15 mouse cellular contexts compared by ENCODE assay signal in genomic region chr4:134417111-134417510, GRCm38 (mm10). TPM values are rescaled to one million over a fixed set of nuclear protein-coding genes. Genes with fewer than 3 reads are reported as not detected.
DNase-seq lines count a peak whose midpoint lies in the region; ATAC-seq and TF ChIP-seq lines count a peak whose summit lies in the region.
"Had no signal": no experiment of that assay in that cellular context is flagged by ENCODE, and none has a peak within 500 bp of the region (broad histone marks: within the 10 kb centered on the region; RNA-seq: fewer than 3 reads in every experiment).

No protein-coding gene starts in this region.

- H3K27me3 ChIP-seq in heart, embryonic 15.5 days: no peaks in the 10 kb centered on the region
- peaks cover 11% of the 10 kb centered on the region; the same call in 1 of the 2 replicates for H3K27me3 ChIP-seq in E14TG2a.4 (ENCODE audit: insufficient read depth, low read length)
- no peaks in the 10 kb centered on the region for H3K27me3 ChIP-seq in hindbrain, embryonic 14.5 days (ENCODE audit: control insufficient read depth, insufficient read depth, low read length)
- H3K27me3 ChIP-seq: forebrain, embryonic 15.5 days; limb, embryonic 15.5 days; megakaryocyte, embryonic 14.5 days; Patski had no signal

- no peak for ATAC-seq in heart, embryonic 15.5 days (replicated peaks; ENCODE audit: insufficient number of reproducible peaks, insufficient read depth, low FRiP score, low read depth)
- ATAC-seq in hindbrain, embryonic 14.5 days (ENCODE audit: low FRiP score): no peak
- ATAC-seq: forebrain, embryonic 15.5 days; Patski had no signal

- no peak for DNase-seq in heart, adult 18-20 months
- DNase-seq in ES-E14 (ENCODE audit: low read depth, low spot score): no peak
- DNase-seq in hindbrain, embryonic 14.5 days (ENCODE audit: low spot score): no peak
- DNase-seq in right cerebral cortex, postnatal 14 days: no peak
- DNase-seq in urinary bladder, adult 18-20 months (ENCODE audit: low spot score in 2 of 2): no peak
- no peak for DNase-seq in Muller cell, postnatal 12 days (ENCODE audit: inconsistent ontology term)
- DNase-seq: cerebellum, postnatal 36 days; gastrocnemius, postnatal 36 days; lung, embryonic 14.5 days had no signal

- peak overlapping the region; percentile 11; the same call in 1 of the 2 replicates for H3K9ac ChIP-seq in heart, embryonic 15.5 days
- H3K9ac ChIP-seq in ES-E14 (ENCODE audit: insufficient read depth, low read depth, low read length, poor library complexity, severe bottlenecking): no peak overlapping the region
- 0 out of 2 replicates have a peak overlapping the region, but pooled peaks have one; percentile 11 for H3K9ac ChIP-seq in hindbrain, embryonic 14.5 days
- H3K9ac ChIP-seq: forebrain, embryonic 15.5 days; limb, embryonic 15.5 days; lung, embryonic 14.5 days had no signal

- WGBS in heart, embryonic 15.5 days: 60% methylated on average over 7 of the region's 7 CpGs
- 73% methylated on average over 7 of the region's 7 CpGs for WGBS in hindbrain, embryonic 14.5 days

- H3K4me3 ChIP-seq in heart, embryonic 15.5 days: no peak overlapping the region
- H3K4me3 ChIP-seq in E14TG2a.4 (replicated peaks; ENCODE audit: low read length) (peak overlapping the region; percentile 48; the same call in 1 of the 2 replicates), ES-E14 (ENCODE audit: insufficient read depth in 1 of 2, low read depth in 1 of 2, low read length in 2 of 2, poor library complexity in 1 of 2, severe bottlenecking in 1 of 2) (no peak overlapping the region)
- no peak overlapping the region for H3K4me3 ChIP-seq in hindbrain, embryonic 14.5 days (replicated peaks; ENCODE audit: low read length)
- H3K4me3 ChIP-seq: forebrain, embryonic 15.5 days; limb, embryonic 15.5 days had no signal

- H3K36me3 ChIP-seq in heart, embryonic 15.5 days: peaks cover 14% of the 10 kb centered on the region
- H3K36me3 ChIP-seq in E14TG2a.4 (ENCODE audit: insufficient read depth, low read length) (peaks cover 18% of the 10 kb centered on the region), ES-E14 (ENCODE audit: control insufficient read depth, insufficient read depth, low read length, poor library complexity, severe bottlenecking) (no peaks in the 10 kb centered on the region)
- peaks cover 11% of the 10 kb centered on the region; the same call in 1 of the 2 replicates for H3K36me3 ChIP-seq in hindbrain, embryonic 14.5 days (replicated peaks; ENCODE audit: control insufficient read depth, insufficient read depth)

- H3K27ac ChIP-seq in heart, embryonic 15.5 days: peak overlapping the region; percentile 50; the same call in 1 of the 2 replicates
- H3K27ac ChIP-seq in ES-E14 (ENCODE audit: insufficient read depth, low read depth, low read length, poor library complexity, severe bottlenecking): no peak overlapping the region
- peak overlapping the region; percentile 26; the same call in 1 of the 2 replicates for H3K27ac ChIP-seq in hindbrain, embryonic 14.5 days
- H3K27ac ChIP-seq: forebrain, embryonic 15.5 days; limb, embryonic 15.5 days had no signal

- in situ Hi-C loops in ES-E14 (cut with MboI; ENCODE audit: low sequenced_read_pairs in 2 of 2, unreplicated experiment in 2 of 2): no loop called here

- H3K4me1 ChIP-seq in heart, embryonic 15.5 days (replicated peaks): peaks cover 12% of the 10 kb centered on the region
- H3K4me1 ChIP-seq in E14TG2a.4 (replicated peaks; ENCODE audit: low read depth, low read length): peaks cover 48% of the 10 kb centered on the region
- peaks cover 2 to 13% of the 10 kb centered on the region in 2 experiments; a peak in 2 of 4 replicates for H3K4me1 ChIP-seq in ES-E14 (ENCODE audit: control insufficient read depth in 2 of 2, insufficient read depth in 2 of 2, low read length in 2 of 2, poor library complexity in 1 of 2)
- peaks cover 12% of the 10 kb centered on the region for H3K4me1 ChIP-seq in hindbrain, embryonic 14.5 days (replicated peaks; ENCODE audit: control insufficient read depth, insufficient read depth, low read length)
- H3K4me1 ChIP-seq: limb, embryonic 15.5 days; megakaryocyte, embryonic 14.5 days had no signal

- no peak for TF ChIP-seq CTCF in E14TG2a.4 (conservative IDR thresholded peaks at IDR 0.05; ENCODE audit: low read length)

- H3K4me2 ChIP-seq in heart, embryonic 15.5 days: no peak overlapping the region
- no peak overlapping the region for H3K4me2 ChIP-seq in hindbrain, embryonic 14.5 days (replicated peaks)
- H3K4me2 ChIP-seq: forebrain, embryonic 15.5 days; limb, embryonic 15.5 days; lung, embryonic 14.5 days had no signal

- H3K9me3 ChIP-seq in heart, embryonic 15.5 days (replicated peaks): no peaks in the 10 kb centered on the region
- no peaks in the 10 kb centered on the region for H3K9me3 ChIP-seq in E14TG2a.4 (ENCODE audit: low read length)
- H3K9me3 ChIP-seq in ES-E14 (ENCODE audit: control insufficient read depth, insufficient read depth, low read depth, low read length): no peaks in the 10 kb centered on the region
- H3K9me3 ChIP-seq in hindbrain, embryonic 14.5 days (ENCODE audit: control insufficient read depth, low read length): no peaks in the 10 kb centered on the region
- H3K9me3 ChIP-seq: forebrain, embryonic 15.5 days; limb, embryonic 15.5 days had no signal

TF ChIP-seq in ES-E14, 5 proteins besides CTCF, POLR2A, EP300 and RAD21:
- TF ChIP-seq MAFK (IDR thresholded peaks at IDR 0.05; ENCODE audit: insufficient read depth, low read depth, low read length) (no peak), HCFC1 (IDR thresholded peaks at IDR 0.05; ENCODE audit: borderline replicate concordance, insufficient read depth, low read length) (no peak), ZC3H11A (IDR thresholded peaks at IDR 0.05; ENCODE audit: borderline replicate concordance, low read depth, low read length) (no peak), CHD2 (IDR thresholded peaks at IDR 0.05; ENCODE audit: low read depth, low read length) (0 out of 2 replicates have a peak, but pooled peaks have one; percentile 24), ZNF384 (IDR thresholded peaks at IDR 0.05; ENCODE audit: low read depth, low read length) (no peak)

RNA-seq across cellular contexts. Expression of gene Pafah2, which starts 21.0 kb away (rescaled TPM):
- 10.3 and 10.6 TPM in 2 replicates for polyA plus RNA-seq in heart, embryonic 15.5 days (2015; fragmentation: Nextera tagmentation; extraction: Ambion mirVana)
- 1 to 10 TPM; 6.1 to 7.9 TPM for total RNA-seq in heart, adult 18-20 months (2021)
- total RNA-seq in ES-E14 (2012; rRNA removed): 15.8 and 18.4 TPM in 2 replicates
- 6.8 and 6.9 TPM in 2 replicates for polyA plus RNA-seq in hindbrain, embryonic 14.5 days (2014; fragmentation: Nextera tagmentation; extraction: Ambion mirVana)

RNA-seq across cellular contexts. Expression of gene Extl1, which starts 33.5 kb away (rescaled TPM):
- 2.3 and 2.9 TPM in 2 replicates for polyA plus RNA-seq in heart, embryonic 15.5 days (2015; fragmentation: Nextera tagmentation; extraction: Ambion mirVana)
- 10 to 100 TPM; 19.7 to 19.8 TPM for total RNA-seq in heart, adult 18-20 months (2021)
- total RNA-seq in ES-E14 (2012; rRNA removed): 4.2 and 7.3 TPM in 2 replicates
- 0.30 and 0.58 TPM in 2 replicates for polyA plus RNA-seq in hindbrain, embryonic 14.5 days (2014; fragmentation: Nextera tagmentation; extraction: Ambion mirVana)

RNA-seq across cellular contexts. Expression of gene Stmn1, which starts 51.0 kb away (rescaled TPM):
- polyA plus RNA-seq in heart, embryonic 15.5 days (2015; fragmentation: Nextera tagmentation; extraction: Ambion mirVana): 947 and 956 TPM in 2 replicates
- 10 to 100 TPM; 21.3 to 24.5 TPM for total RNA-seq in heart, adult 18-20 months (2021)
- total RNA-seq in ES-E14 (2012; rRNA removed): 322 and 361 TPM in 2 replicates
- 5,273 and 5,278 TPM in 2 replicates for polyA plus RNA-seq in hindbrain, embryonic 14.5 days (2014; fragmentation: Nextera tagmentation; extraction: Ambion mirVana)

Comparison
In these comparisons a context has a peak if more than half of its experiments do, and no peak if none do; other contexts are left out.
1. RNA of gene Stmn1, which starts 51.0 kb away (total RNA-seq): 322 to 361 TPM in ES-E14; 21.3 to 24.5 TPM in heart, adult 18-20 months; every median in the first group is over 10 times any median in the second.